Mouse (Mus musculus) embryonic fibroblast, embryonic 13.5 days (primary cell): ENCODE data around the gene Med31.

Source experiments
- CTCF ChIP-seq: IDR thresholded peaks from 2 replicates; pipeline ENCODE4 v1.5.1; 2011; ENCODE audit warnings: mild to moderate bottlenecking, control low read depth, low read length, moderate library complexity, borderline replicate concordance; ENCODE audit not compliant: insufficient read depth
- POLR2A ChIP-seq: IDR thresholded peaks from 2 replicates; pipeline ENCODE4 v1.6.1; 2011; ENCODE audit warnings: low read depth, mild to moderate bottlenecking, control low read depth, low read length, moderate library complexity

- TF ChIP-seq POLR2A (no peak), CTCF (no peak)
Observed at GRCm38 (mm10) chr11:72255629-72256028, 40.2 kb upstream of the Med31 start.
